Mouse (Mus musculus) gastrocnemius, postnatal 4 days (tissue): ENCODE results near the gene Serpinb6b. TPM values are rescaled to one million over a fixed set of nuclear protein-coding genes. Genes with fewer than 3 reads are reported as not detected.
"Not testable (repeated sequence)": the region's sequence is repeated elsewhere in the genome, so short reads cannot be mapped to it uniquely, and the experiment has no call there.

Source experiments
- DNase-seq, 2 experiments: peaks; one replicate each; pipeline ENCODE4 v3.0.0; 2021 to 2022; ENCODE audit warnings: low spot score in 2 of 2, mixed read lengths in 2 of 2
- long read RNA-seq, 2 experiments: library from polyadenylated mRNA; stranded (forward); transcript quantifications; one replicate each; pipeline ENCODE4 v2.0.0; 2021
- total RNA-seq, 2 experiments: library from RNA; stranded (reverse); gene quantifications; 2 replicates each; pipeline ENCODE4 v1.2.3; 2021

Gene Serpinb6b
- total RNA-seq = 1 to 10 TPM; 2.1 to 2.4 TPM
- long read RNA-seq, experiment 1, partial matches to known transcripts = 0 of 5 reads
- long read RNA-seq, experiment 1, other reads (novel, unspliced or antisense) = 0 of 5 reads
- long read RNA-seq, experiment 2, partial matches to known transcripts = 0 of 3 reads
- long read RNA-seq, experiment 2, other reads (novel, unspliced or antisense) = 0 of 3 reads

DNA sequence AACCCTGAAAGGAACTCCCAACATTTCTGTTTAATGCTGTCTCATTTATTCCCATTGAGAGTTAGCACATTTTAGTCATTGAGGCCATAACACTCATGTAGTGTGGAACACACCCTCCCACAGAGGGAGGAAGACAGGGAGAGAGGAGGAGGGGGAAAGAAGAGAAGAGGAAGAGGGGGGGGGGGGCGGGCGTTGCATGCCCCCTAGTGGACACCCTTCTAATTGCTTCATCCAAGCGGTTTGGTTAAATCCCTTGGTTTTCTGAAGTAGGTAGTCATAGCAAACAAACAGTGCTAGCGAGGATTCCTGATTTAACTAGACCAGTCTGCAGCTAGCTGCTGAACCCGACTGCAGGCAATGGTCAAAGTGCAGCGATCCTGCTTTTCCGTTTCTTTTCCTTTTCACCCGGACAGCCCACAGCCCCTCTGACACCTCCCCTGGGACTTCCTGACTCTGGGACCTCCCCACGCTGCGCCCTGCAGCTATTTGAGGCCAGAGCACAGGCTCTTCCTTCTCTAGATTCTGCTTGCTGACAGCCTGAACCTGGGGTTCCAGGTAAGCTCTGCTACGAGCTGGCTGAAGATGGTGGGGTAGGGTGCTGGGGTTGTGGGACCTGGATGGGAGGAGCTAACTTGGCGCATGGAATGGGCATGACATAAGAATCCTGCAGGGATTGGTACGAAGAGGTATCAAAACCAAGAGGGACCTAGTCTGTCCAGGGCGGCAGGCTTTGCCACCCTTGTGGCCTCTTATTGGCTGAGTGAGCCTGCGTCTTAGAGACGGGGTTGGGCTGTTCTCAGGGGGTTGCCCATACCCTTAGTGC, at the start of gene Serpinb6b:
Gene Serpinb6b, plus strand, starts transcription at position 221 of the 823 bp plus-strand sequence.
- peak in 1 of 2 experiments; percentile 11 for DNase-seq

DNA sequence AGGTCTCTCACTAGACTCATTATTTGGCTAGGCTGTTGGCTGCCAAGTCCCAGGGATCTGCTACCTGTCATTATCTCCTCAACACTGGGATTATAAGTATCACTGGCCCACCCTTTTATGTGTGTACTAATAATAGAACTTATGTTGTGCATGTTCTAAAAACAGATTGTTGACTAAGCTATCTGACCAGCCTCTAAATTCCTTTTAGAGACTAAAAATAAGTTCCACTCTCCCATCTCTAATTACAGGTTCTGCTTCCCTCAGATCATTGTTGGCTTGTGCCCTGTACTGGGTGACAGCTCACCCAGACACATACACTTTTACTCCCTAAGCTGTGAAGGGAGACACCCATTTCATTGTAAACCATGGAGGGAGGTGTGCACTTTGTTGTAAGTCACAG, 42.4 kb upstream of the Serpinb6b start:
- no peak for DNase-seq

DNA sequence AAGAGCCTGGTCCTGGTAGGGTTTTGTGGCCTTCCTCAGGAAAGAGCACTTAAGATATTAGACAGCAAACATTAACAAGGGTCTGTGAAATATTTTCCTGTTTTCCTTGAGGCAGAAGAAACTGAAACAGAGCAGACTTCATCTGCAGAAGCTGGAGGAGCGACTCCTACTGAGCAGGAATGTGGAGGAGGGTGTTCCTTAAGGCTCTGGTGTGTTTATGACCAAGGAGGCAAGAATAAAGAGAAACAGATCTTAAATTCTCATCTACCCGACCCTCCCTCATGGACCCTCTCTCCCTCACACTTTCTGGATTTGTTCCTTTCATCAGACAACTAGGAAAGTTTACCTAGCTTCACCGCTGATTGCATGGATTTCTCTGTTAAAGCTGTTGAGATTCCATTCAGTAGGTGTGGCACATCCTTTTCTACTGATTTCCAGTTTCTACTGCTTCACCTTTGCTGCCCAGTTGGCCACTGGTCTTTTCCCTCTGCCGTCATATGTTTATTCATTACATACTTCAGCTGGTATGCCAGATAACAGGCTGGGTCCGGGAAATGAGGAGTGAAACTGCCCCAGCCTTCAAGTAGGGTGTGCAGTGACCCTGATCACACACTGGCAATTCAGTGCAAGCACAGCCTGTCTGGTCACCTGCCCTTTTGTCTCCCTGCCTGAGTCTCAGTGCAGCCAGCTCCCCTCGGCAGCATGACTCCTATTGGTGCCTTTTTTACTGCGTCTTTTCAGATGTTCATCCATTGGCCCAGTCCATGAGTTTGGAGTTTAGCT, 40.2 kb upstream of the Serpinb6b start:
- no peak for DNase-seq

DNA sequence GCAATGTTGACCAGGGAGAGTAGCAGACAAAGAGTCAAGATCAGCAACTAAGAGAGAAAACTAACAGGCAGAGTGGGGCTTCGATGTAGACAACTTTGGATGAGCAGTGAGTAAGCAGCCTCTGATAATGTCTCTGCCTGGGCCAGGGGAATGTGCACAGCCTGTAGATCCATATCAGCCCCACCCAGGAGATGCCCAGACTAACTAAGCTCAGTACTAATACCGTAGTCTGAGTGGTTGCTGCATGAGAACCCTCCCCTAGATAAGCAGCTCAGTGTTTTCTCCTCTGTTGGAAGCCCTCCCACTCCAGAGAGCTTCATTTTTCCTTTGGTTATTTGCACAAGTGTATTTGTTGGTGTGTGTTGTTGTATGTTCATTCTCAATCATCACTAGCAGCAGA, 38.3 kb upstream of the Serpinb6b start:
- no peak for DNase-seq

DNA sequence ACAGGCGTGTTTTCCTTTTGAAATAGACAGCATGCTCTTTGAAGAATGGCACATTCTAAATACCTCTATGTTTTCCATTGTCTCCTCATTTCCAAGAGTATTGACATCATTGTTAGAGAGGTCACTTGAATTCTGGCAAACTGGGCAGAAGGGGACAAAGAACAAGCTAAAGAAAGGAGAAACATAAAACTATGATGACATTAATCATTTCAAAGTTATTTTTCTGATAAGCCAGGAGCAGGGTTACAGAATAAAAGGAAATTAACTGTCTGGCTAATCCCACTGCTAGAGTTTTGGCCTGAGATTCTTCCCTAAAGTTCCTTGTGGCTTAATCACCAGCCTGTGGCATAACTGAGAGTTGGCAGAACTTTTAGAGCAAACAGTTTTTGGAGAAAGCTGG, 37.8 kb upstream of the Serpinb6b start:
- DNase-seq = no peak

DNA sequence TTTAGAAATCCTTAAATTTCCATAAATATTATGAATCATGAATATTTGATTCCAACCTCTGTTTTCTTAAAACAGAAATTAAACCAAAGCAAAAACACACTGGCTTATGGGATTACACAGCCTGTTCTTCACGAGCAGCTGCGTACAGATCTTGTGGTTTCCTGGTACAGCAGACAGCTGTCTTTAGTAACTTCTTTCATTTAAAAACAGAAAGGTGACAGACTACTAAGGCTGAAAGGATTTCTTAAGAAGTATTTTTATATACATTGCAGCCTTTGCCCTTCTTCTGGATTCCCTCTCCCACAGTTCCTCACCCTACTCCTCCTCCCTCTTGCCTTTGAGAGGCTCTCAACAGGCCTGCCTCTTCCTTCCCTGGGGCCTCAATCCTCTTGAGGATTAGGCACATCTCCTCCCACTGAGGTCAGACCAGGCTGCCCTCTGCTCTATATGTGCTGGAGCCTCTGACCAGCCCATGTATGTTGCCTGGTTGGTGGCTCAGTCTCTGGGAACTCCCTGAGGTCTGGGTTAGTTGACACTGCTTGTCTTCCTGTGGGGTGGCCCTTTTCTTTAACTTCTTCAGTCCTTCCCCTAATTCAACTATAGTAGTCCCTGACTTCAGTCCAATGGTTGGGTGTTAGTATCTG, 35.8 kb upstream of the Serpinb6b start:
- DNase-seq = no peak

DNA sequence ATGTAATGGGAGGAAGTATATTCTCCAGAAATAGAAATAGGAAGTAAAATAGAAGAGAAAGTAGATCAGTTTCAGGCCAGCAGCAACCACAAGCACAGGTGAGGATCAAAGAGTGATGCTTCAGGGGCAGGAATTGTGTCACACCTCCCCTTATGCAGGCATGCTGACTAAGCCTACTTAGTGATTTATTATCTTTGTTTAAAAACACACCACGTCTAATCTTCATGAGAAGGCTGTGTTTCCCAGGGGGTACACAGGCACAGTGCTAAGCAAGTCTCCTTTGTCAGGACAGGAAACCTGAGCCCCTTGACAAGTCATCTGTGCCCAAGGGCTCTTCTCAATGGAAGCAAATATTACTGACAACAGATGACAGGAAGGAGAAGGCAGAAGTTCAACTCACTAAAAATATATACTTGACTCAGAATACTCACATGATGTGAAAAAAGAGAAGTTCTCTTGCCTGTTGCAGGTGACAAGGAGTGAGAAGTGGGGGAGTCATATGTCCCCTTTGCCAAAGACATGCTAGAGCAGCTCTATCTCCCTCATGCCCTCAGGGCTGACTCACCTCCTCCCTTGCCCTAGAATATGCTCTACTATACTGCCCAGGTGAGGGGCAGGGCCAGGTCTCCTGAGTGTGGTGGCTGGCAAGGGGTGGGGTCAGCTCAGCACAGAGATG, 30.2 kb upstream of the Serpinb6b start:
- no peak for DNase-seq

DNA sequence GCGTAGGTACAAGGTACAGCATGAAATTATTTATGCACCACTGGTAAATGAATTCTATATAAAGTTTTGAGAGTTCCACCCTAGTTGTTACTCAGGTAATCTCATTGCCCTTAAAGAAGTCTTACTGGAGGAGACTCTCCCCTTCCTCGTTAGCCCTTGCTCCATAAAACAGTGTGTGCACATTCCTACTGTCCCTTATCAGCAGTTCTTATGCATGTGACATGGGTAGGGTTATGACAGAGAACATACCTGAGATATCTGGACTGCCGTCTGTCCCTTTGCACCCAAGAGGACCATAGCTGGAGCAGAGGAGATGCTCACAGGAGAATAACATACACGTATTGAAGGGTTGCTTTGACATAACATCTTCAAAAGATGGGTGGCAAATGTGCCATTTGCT, 26.7 kb upstream of the Serpinb6b start:
- DNase-seq = not testable (repeated sequence)

DNA sequence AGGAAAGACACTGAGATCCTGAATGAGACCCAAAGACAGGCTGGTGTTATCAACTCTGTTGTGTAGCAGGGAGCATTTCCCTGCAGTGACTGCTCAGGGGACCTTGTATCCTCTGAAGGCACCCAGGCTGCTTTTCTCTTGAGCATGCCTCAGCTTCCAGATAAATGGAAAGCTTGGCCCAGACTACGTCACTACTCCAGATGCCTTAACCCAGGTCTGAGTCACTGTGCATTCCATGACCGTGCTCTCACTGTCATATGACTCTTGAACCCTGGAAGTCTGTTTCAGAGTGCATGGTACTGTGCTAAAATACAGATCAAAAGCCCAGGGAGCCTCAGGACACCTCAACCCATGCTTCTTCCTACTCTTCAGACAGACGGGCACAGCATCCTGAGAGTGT, 25.8 kb upstream of the Serpinb6b start:
- DNase-seq = not testable (repeated sequence)

DNA sequence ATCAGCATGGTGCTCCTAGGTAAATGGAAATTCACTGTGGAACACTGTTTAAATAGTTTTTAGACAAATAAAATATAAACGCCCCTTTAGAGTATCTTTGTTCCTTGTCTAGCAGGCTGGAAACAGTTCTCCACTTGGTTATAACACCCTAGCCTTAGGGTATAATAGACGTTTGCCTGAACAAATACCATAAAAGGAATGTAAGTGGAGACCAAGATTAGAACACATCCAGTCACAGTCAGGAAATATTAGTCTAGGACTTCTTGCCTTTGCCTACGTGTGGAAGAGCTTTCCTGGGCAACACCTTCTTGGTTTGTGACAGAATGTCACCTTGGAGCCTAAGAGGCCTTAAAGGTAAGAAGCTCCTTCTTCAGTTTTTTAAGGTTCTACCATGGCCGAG, 8.5 kb upstream of the Serpinb6b start:
- DNase-seq = no peak

DNA sequence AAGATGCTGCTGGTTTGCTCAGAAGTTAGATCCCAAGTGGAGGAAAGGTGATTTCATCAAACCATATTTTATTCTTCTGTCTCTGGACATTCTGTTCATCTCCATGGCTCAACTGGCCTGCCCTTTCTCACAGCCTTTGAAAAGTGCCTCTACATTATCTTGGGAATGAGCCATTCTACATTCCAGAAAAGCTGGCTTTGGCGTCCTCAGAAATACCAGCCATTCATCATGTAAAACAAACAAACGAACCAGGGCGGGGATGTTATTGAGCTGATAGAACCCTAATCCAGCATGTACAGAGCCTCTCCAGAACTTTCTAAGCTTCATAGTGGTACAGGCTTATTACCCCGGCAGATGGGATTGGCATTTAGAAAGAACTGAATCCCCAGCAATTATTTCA, 7.1 kb upstream of the Serpinb6b start:
- no peak for DNase-seq

DNA sequence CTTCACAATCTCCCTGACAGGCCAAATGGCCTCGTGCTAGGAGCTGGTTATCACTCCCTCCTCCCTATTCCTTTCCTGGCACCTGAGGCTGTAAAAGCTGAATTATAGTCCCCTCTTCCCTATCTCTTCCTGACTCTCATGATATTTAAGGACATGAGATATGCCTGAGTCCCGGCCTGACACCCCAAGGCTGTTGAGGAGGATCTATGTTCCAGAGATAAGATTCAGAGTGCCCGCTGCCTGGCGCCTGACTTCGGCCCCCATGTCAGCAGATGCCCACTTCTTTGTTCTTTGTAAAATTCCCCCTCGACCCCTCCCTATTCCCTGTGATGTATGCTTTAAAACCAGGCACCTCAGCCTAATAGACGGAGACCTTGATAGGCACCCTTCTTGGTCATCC, 6.5 kb upstream of the Serpinb6b start:
- not testable (repeated sequence) for DNase-seq

DNA sequence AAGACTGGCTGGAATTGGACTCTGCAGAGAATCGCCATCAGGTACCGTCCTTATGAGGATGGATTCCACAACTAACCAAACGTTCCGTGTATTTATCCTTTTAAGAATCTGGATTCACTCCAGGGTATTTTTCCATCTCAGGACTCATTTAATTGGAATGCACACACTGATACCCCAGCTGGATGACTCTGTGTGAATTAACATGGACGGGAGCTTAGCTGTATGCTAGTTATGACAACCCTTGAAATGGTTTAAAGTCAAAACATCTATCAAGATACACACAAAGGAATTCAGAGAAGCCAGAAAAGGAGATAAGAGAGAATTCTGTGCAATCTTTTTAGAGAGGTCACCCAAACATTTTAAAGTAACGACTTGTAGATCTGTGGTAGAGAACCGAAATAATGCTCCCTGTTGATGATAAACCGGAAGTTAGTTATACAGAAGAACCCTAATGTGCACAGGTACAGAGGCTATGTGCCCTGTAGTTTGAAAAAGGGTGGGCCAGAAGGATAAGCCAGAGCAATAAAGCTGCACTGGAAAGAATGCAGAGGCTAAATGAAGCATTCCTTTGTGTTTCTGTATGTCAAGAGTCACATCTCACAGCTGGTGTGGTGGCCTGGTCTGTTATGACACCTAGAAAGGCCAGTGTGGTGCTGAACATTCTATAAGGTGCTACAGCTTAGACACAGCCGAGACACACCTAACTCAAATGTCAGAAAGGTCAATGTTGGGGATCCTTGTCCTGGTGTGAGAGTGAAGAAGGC, 837 bp upstream of the Serpinb6b start:
- DNase-seq = no peak

DNA sequence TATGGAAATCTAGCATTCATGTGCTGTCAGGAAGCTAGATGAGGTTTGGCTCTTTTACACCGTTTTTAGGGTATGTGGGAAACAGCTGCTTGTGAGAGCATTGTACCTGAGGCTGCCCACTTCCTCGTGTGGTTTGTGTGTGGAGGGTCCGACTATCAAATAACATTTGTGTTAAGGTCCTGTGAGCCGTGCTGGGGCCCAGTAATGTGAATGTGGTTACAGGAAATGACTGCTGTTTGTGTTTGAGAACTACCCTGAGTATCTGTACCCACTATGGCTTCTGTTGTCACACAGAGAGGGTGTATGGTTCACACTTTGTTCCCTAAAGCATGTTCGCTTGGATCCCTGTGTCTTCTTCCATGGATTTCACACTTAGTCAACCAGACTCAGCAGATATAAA, 1.1 kb downstream of the Serpinb6b start:
- DNase-seq = no peak

DNA sequence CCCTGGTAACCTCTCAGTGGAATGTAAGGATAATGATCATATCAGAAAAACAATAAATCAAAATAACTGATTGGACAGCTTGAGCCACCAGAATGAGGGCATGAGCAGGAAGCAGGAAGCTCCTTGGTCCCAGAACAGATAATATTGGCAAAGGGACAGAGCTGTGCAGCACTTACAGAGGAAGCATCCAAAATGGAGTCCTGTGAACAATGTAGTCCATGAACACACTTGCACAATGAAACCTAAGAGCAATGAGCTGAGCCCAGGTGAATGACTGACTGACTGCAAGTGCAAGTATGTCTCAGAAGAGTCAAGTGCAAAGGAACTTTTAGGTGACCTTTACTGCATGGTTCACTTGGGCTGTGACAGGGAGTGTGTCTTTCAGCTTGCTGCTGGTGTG, 2.2 kb downstream of the Serpinb6b start:
- no peak for DNase-seq

DNA sequence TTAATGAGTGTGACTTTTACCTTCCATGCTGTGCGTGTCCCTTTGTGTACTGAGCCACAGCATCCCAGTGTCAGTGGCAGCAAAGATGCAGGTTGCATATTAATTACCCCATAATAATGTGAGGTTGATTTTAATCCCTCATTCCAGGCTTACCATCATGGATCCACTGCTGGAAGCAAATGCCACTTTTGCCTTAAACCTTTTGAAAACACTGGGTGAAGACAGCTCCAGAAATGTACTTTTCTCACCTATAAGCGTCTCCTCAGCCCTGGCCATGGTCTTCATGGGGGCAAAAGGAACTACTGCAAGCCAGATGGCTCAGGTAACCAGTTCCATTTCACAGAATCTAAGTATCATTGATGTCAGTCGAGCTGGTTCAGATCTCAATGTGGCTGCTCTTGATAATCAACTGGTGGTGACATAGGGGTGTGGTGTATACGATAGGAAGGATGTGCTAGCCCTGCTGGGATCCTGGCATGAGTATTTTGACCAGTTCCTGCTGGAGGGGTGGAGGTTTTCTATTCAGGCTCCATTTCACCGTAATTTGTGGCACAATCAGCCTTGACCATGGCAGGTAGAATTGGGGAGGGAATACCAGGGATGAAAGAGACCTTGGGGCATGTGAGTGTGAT, 3.5 kb downstream of the Serpinb6b start:
- DNase-seq = no peak

DNA sequence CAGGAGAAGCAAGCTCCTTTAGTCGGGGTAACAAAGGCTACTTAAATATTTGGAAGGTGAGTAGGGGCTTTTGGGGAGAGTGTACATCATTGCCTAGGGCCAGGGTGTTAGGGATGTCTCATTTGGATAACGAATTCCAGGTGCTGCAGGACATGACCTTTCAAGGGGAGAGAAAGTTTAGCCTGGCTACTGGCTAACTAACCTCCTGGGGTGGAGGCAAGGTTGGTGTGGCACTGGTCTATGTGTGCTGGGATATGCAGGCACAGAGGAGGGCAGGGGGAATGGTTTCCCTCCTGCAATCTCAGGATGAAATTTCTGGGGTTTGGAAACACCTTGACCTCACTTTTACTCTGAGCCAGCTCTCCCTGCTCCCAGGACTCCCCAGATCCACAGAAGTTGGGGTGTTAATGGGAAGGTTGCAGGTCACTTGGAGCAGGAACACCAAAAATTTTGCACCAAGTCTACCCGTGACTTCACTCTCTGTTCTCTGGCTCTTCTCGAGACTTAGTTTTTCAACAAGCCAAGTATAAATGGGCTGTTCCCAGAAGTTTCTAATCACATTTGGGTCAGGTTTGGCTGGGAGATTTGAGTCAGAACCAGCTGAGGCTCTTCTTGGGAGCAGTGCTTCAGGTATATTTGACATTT, 4.1 kb downstream of the Serpinb6b start:
- DNase-seq = no peak

DNA sequence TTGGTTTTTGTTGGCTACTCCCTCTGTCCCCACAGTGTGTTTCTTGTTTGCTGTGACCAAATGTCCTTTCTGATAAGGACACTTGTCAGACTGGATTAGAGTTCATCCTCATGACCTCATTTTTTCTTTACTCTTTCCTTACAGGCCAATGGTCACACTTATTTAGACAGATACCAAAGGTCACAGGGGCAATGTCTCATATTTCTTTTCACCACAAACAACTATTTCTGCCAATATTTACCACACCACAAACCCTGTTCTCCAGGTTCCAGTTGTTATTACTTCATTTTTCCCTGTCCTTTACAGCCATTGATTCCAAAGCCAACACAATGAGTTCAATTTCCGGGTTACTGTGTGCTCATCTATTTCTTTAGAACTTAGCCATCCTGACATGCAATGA, 4.6 kb downstream of the Serpinb6b start:
- DNase-seq = no peak

DNA sequence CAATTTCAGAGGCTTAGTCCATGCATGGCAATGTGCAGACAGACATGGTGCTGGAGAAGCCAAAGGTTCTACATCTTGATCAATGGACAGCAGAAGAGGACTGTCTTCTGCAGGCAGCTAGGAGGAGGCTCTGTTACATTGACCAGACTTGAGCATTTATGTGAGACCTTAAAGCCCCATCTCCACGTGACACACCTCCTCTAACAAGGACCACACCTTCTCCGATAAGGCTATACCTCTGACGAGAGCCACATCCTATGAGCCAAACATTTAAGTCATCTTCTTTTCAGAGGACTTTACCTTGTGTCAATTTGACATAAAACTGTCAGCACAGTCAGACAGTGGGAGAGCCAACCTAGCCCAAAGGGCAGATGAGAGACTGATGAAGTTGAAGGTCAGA, 5.8 kb downstream of the Serpinb6b start:
- DNase-seq = no peak
